Mouse (Mus musculus): ENCODE measurements at regions not wholly inside any gene's neighbourhood (a gene's known extent, or its start where the extent isn't known, plus 50 kb on each side); places are given as distances from the start of the nearest gene placed in this dataset.

- no peak for DNase-seq
Measured at GRCm38 (mm10) chr19:51648586-51649158, 615.4 kb upstream of the Ins1 start.

GRCm38 (mm10) chr19:51660186-51660585 is 603.9 kb upstream of the Ins1 start:
- peak; percentile 3 for DNase-seq

GRCm38 (mm10) chr19:51666626-51667025 is 597.5 kb upstream of the Ins1 start:
- no peak for DNase-seq

- DNase-seq: no peak
Measured at GRCm38 (mm10) chr19:51675706-51676105, 588.4 kb upstream of the Ins1 start.

All from kidney, postnatal 14 days (tissue).